13 mouse cellular contexts compared by ENCODE assay signal in genomic region chr5:35616943-35617342, GRCm38 (mm10). TPM values are rescaled to one million over a fixed set of nuclear protein-coding genes. Genes with fewer than 3 reads are reported as not detected.
DNase-seq lines count a peak whose midpoint lies in the region; ATAC-seq and TF ChIP-seq lines count a peak whose summit lies in the region.
"Had no signal": no experiment of that assay in that cellular context is flagged by ENCODE, and none has a peak within 500 bp of the region (broad histone marks: within the 10 kb centered on the region; RNA-seq: fewer than 3 reads in every experiment).

No protein-coding gene starts in this region.

- H3K9ac ChIP-seq in kidney, embryonic 14.5 days (ENCODE audit: low read depth, low read length): no peak overlapping the region
- no peak overlapping the region for H3K9ac ChIP-seq in limb, embryonic 14.5 days (ENCODE audit: low read depth, low read length, severe bottlenecking)
- H3K9ac ChIP-seq in intestine, embryonic 16.5 days (ENCODE audit: low read depth, low read length): no peak overlapping the region

- peak overlapping the region; percentile 74 for H3K27ac ChIP-seq in kidney, embryonic 14.5 days (ENCODE audit: low read depth, low read length)
- H3K27ac ChIP-seq in limb, embryonic 14.5 days (replicated peaks; ENCODE audit: low read depth, low read length): peak overlapping the region; percentile 48; the same call in 1 of the 2 replicates
- H3K27ac ChIP-seq in intestine, embryonic 16.5 days (ENCODE audit: low read length): no peak overlapping the region
- H3K27ac ChIP-seq: left cerebral cortex, adult 2 months had no signal

- H3K4me1 ChIP-seq in kidney, embryonic 14.5 days (ENCODE audit: control insufficient read depth, insufficient read depth, low read length): peaks cover 14% of the 10 kb centered on the region
- H3K4me1 ChIP-seq in limb, embryonic 14.5 days (ENCODE audit: control insufficient read depth, insufficient read depth, low read length): peaks cover 24% of the 10 kb centered on the region
- peaks cover 3% of the 10 kb centered on the region; the same call in 1 of the 2 replicates for H3K4me1 ChIP-seq in intestine, embryonic 16.5 days (ENCODE audit: control insufficient read depth, insufficient read depth, low read length)

- H3K9me3 ChIP-seq in kidney, embryonic 14.5 days (ENCODE audit: control insufficient read depth, low read length): no peaks in the 10 kb centered on the region
- no peaks in the 10 kb centered on the region for H3K9me3 ChIP-seq in limb, embryonic 14.5 days (ENCODE audit: control insufficient read depth, low read length)
- H3K9me3 ChIP-seq in intestine, embryonic 16.5 days (ENCODE audit: control insufficient read depth, low read length): no peaks in the 10 kb centered on the region

- H3K4me3 ChIP-seq in kidney, embryonic 14.5 days (ENCODE audit: low read length): no peak overlapping the region
- H3K4me3 ChIP-seq in limb, embryonic 14.5 days (replicated peaks; ENCODE audit: low read length): no peak overlapping the region
- H3K4me3 ChIP-seq in intestine, embryonic 16.5 days (ENCODE audit: low read length): no peak overlapping the region
- H3K4me3 ChIP-seq: left cerebral cortex, adult 2 months had no signal

- intact Hi-C loops in left cerebral cortex, postnatal 36 days (cut with DNase I): no loop called here

- H3K36me3 ChIP-seq in kidney, embryonic 14.5 days (ENCODE audit: control insufficient read depth, insufficient read depth, low read length): no peaks in the 10 kb centered on the region
- H3K36me3 ChIP-seq in limb, embryonic 14.5 days (ENCODE audit: control insufficient read depth, insufficient read depth, low read length): no peaks in the 10 kb centered on the region
- H3K36me3 ChIP-seq in intestine, embryonic 16.5 days (ENCODE audit: control insufficient read depth, insufficient read depth, low read length): no peaks in the 10 kb centered on the region

- no peak for TF ChIP-seq POLR2A in limb, embryonic 14.5 days (IDR thresholded peaks at IDR 0.05; ENCODE audit: borderline replicate concordance, extremely low read depth, insufficient read depth, insufficient read length)

- no peak overlapping the region for H3K4me2 ChIP-seq in kidney, embryonic 14.5 days (replicated peaks; ENCODE audit: low read depth, low read length)
- H3K4me2 ChIP-seq in limb, embryonic 14.5 days (replicated peaks; ENCODE audit: low read depth, low read length, severe bottlenecking): no peak overlapping the region
- no peak overlapping the region for H3K4me2 ChIP-seq in intestine, embryonic 16.5 days (ENCODE audit: low read depth, low read length)

- no peaks in the 10 kb centered on the region for H3K27me3 ChIP-seq in kidney, embryonic 14.5 days (ENCODE audit: control insufficient read depth, insufficient read depth, low read length)
- H3K27me3 ChIP-seq in limb, embryonic 14.5 days (ENCODE audit: control insufficient read depth, insufficient read depth, low read length): no peaks in the 10 kb centered on the region
- H3K27me3 ChIP-seq in intestine, embryonic 16.5 days (replicated peaks; ENCODE audit: control insufficient read depth, insufficient read depth, low read length): no peaks in the 10 kb centered on the region

- 10% methylated on average over 5 of the region's 5 CpGs for WGBS in kidney, embryonic 14.5 days
- whole genome bisulfite sequencing in limb, embryonic 14.5 days: 38% methylated on average over 5 of the region's 5 CpGs
- 47% methylated on average over 5 of the region's 5 CpGs for WGBS in intestine, embryonic 16.5 days

- peak; percentile 48 for ATAC-seq in kidney, embryonic 14.5 days (ENCODE audit: low FRiP score, low TSS enrichment)
- peak; percentile 28; the same call in 1 of the 2 replicates for ATAC-seq in limb, embryonic 14.5 days (ENCODE audit: low FRiP score, low read depth)
- no peak for ATAC-seq in intestine, embryonic 16.5 days

- DNase-seq in kidney, adult 8-10 months: no peak
- DNase-seq in NIH3T3 (ENCODE audit: low read depth): peak; percentile 79
- peak; percentile 9 for DNase-seq in embryo, embryonic 11.5 days (ENCODE audit: low read depth, low spot score)
- peak; percentile 10 for DNase-seq in limb, embryonic 14.5 days (ENCODE audit: low spot score)
- no peak for DNase-seq in left cerebral cortex, postnatal 36 days (ENCODE audit: low spot score in 2 of 2)
- no peak for DNase-seq in thymus, adult 18-20 months
- DNase-seq: cerebellum, adult 11 months; heart, adult 11 months; lung, postnatal 14 days; right cerebral cortex, postnatal 25 days had no signal

RNA-seq across cellular contexts. Expression of gene Acox3, which starts 34.1 kb away (rescaled TPM):
- polyA plus RNA-seq in kidney, embryonic 14.5 days (2014; fragmentation: Nextera tagmentation; extraction: Ambion mirVana): 8.3 and 13.1 TPM in 2 replicates
- polyA plus RNA-seq in limb, embryonic 14.5 days (2012; rRNA removed): 31.1 and 31.3 TPM in 2 replicates
- polyA plus RNA-seq in limb, embryonic 14.5 days (2014; fragmentation: Nextera tagmentation; extraction: Ambion mirVana): 14.2 and 15.0 TPM in 2 replicates
- total RNA-seq in left cerebral cortex, postnatal 36 days (2021): 10 to 100 TPM; 31.0 to 36.5 TPM
- polyA plus RNA-seq in intestine, embryonic 16.5 days (2015; fragmentation: Nextera tagmentation; extraction: Ambion mirVana): 16.1 and 23.2 TPM in 2 replicates

RNA-seq across cellular contexts. Expression of gene Trmt44, which starts 42.1 kb away (rescaled TPM):
- polyA plus RNA-seq in kidney, embryonic 14.5 days (2014; fragmentation: Nextera tagmentation; extraction: Ambion mirVana): 7.9 and 10.2 TPM in 2 replicates
- 7.5 and 8.3 TPM in 2 replicates for polyA plus RNA-seq in limb, embryonic 14.5 days (2012; rRNA removed)
- polyA plus RNA-seq in limb, embryonic 14.5 days (2014; fragmentation: Nextera tagmentation; extraction: Ambion mirVana): 7.6 and 8.5 TPM in 2 replicates
- total RNA-seq in left cerebral cortex, postnatal 36 days (2021): 10 to 100 TPM in 1 of 2 experiments, 1 to 10 TPM in 1; 6.3 to 11.2 TPM
- polyA plus RNA-seq in intestine, embryonic 16.5 days (2015; fragmentation: Nextera tagmentation; extraction: Ambion mirVana): 9.3 and 9.4 TPM in 2 replicates

Comparison
In these comparisons a context has a peak if more than half of its experiments do, and no peak if none do; other contexts are left out.
1. DNase-seq: peak in NIH3T3 (single experiment), embryo, embryonic 11.5 days (single experiment) and limb, embryonic 14.5 days (single experiment); none in kidney, adult 8-10 months (0 of 2), left cerebral cortex, postnatal 36 days (0 of 2) and thymus, adult 18-20 months (0 of 2).